Mouse (Mus musculus) frontal cortex, postnatal 14 days (tissue): ENCODE data around the gene Cpeb3.
"Not testable (repeated sequence)": the region's sequence is repeated elsewhere in the genome, so short reads cannot be mapped to it uniquely, and the experiment has no call there.

Experiments used
- DNase-seq, 2 experiments: peaks; one replicate each; pipeline ENCODE4 v3.0.0; 2022; ENCODE audit warnings: low spot score in 2 of 2

Cpeb3 gene

GRCm38 (mm10) chr19:37081467-37081866, 126.9 kb downstream of the Cpeb3 start:
- no peak for DNase-seq

GRCm38 (mm10) chr19:37079151-37079550, 129.2 kb downstream of the Cpeb3 start:
- no peak for DNase-seq

GRCm38 (mm10) chr19:37078571-37078970, 129.8 kb downstream of the Cpeb3 start:
- DNase-seq: no peak

GRCm38 (mm10) chr19:37078064-37078463, 130.3 kb downstream of the Cpeb3 start:
- DNase-seq: no peak

GRCm38 (mm10) chr19:37077258-37077657, 131.1 kb downstream of the Cpeb3 start:
- not testable (repeated sequence) for DNase-seq

GRCm38 (mm10) chr19:37076646-37077045, 131.8 kb downstream of the Cpeb3 start:
- no peak for DNase-seq

GRCm38 (mm10) chr19:37076116-37076515, 132.3 kb downstream of the Cpeb3 start:
- no peak for DNase-seq

- DNase-seq: no peak
These were observed 132.7 kb downstream of the Cpeb3 start for GRCm38 (mm10) chr19:37075690-37076089.

GRCm38 (mm10) chr19:37074726-37075125, 133.7 kb downstream of the Cpeb3 start:
- DNase-seq: no peak

- DNase-seq: no peak
These were observed 134.1 kb downstream of the Cpeb3 start for GRCm38 (mm10) chr19:37074276-37074675.

- no peak for DNase-seq
These were observed 135.4 kb downstream of the Cpeb3 start for GRCm38 (mm10) chr19:37072871-37073629.

- DNase-seq: no peak
These were observed 139.2 kb downstream of the Cpeb3 start for GRCm38 (mm10) chr19:37069243-37069642.

GRCm38 (mm10) chr19:37060078-37060477, 148.3 kb downstream of the Cpeb3 start:
- no peak for DNase-seq

- no peak for DNase-seq
These were observed 148.8 kb downstream of the Cpeb3 start for GRCm38 (mm10) chr19:37059623-37060022.

GRCm38 (mm10) chr19:37057161-37057905, 151.1 kb downstream of the Cpeb3 start:
- DNase-seq: no peak

GRCm38 (mm10) chr19:37055976-37056556, 152.3 kb downstream of the Cpeb3 start:
- no peak for DNase-seq

GRCm38 (mm10) chr19:37050643-37051345, 157.6 kb downstream of the Cpeb3 start:
- DNase-seq: no peak

GRCm38 (mm10) chr19:37048507-37048906, 159.9 kb downstream of the Cpeb3 start:
- no peak for DNase-seq

- no peak for DNase-seq
These were observed 164.0 kb downstream of the Cpeb3 start for GRCm38 (mm10) chr19:37044431-37044830.

- no peak for DNase-seq
These were observed 167.5 kb downstream of the Cpeb3 start for GRCm38 (mm10) chr19:37040906-37041305.

- DNase-seq: no peak
These were observed 176.0 kb downstream of the Cpeb3 start for GRCm38 (mm10) chr19:37032364-37032763.

GRCm38 (mm10) chr19:37031446-37031845, 177.0 kb downstream of the Cpeb3 start:
- DNase-seq: no peak
